Mouse (Mus musculus) intestine, embryonic 15.5 days (tissue): ENCODE measurements at regions not wholly inside any gene's neighbourhood (a gene's known extent, or its start where the extent isn't known, plus 50 kb on each side); places are given as distances from the start of the nearest gene placed in this dataset.

Experiments
- ATAC-seq: fragments of 200-750 bp; cut with Nextera tagmentation; 2 replicates; pipeline ENCODE4 v1.8.0; 2017; ENCODE audit warnings: moderate TSS enrichment, moderate library complexity
- H3K27ac ChIP-seq: fragments of 300-500 bp; sonication (generic); 2 replicates; pipeline ENCODE4 v1.5.1; 2015; ENCODE audit warnings: mild to moderate bottlenecking, inconsistent platforms
- H3K27me3 ChIP-seq: fragments of 300-500 bp; sonication (generic); replicated peaks from 2 replicates; pipeline ENCODE4 v1.6.1; 2015; ENCODE audit warnings: inconsistent platforms
- H3K36me3 ChIP-seq: fragments of 300-500 bp; sonication (generic); 2 replicates; pipeline ENCODE4 v1.6.1; 2015; ENCODE audit warnings: inconsistent platforms
- H3K4me1 ChIP-seq: fragments of 300-500 bp; sonication (generic); replicated peaks from 2 replicates; pipeline ENCODE4 v1.6.1; 2015; ENCODE audit warnings: inconsistent platforms
- H3K4me2 ChIP-seq: fragments of 300-500 bp; sonication (generic); replicated peaks from 2 replicates; pipeline ENCODE4 v1.6.1; 2015; ENCODE audit warnings: mild to moderate bottlenecking, inconsistent platforms
- H3K4me3 ChIP-seq: fragments of 300-500 bp; sonication (generic); replicated peaks from 2 replicates; pipeline ENCODE4 v1.5.1; 2015; ENCODE audit warnings: inconsistent platforms
- H3K9ac ChIP-seq: fragments of 300-500 bp; sonication (generic); 2 replicates; pipeline ENCODE4 v1.6.1; 2015; ENCODE audit warnings: inconsistent platforms
- H3K9me3 ChIP-seq: fragments of 300-500 bp; sonication (generic); 2 replicates; pipeline ENCODE4 v1.6.1; 2016; ENCODE audit warnings: inconsistent platforms
- WGBS: fragments of 180-500 bp; shearing (Covaris S2); methylation state at CpG from one replicate; pipeline ENCODE4 v1.1.7; 2015; 5-methylcytosine and 5-hydroxymethylcytosine counted together

DNA sequence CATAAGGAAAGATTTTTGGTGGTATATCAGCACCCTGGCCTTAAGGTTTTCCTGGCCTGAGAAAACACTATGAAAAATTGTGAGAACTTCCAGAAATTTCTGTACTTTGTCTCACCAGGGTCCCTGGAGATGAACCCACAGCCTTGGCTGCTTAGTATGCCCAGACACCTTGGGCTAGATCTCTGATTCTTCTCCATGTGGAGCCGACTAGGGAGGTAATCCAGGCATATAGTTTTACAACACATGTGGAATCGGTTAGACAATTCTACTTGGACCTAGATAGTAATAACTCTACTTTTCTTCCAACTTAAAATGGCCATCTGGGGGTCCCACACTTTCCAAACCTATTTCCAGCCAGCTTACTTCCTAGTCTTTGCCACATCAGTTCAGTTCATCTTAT, 460.5 kb downstream of the Adgrl2 start:
- no peak overlapping the region for H3K27ac ChIP-seq
- no peaks in the 10 kb centered on the region for H3K27me3 ChIP-seq
- no peak overlapping the region for H3K4me2 ChIP-seq
- no peaks in the 10 kb centered on the region for H3K4me1 ChIP-seq
- H3K9ac ChIP-seq: no peak overlapping the region
- H3K4me3 ChIP-seq: no peak overlapping the region
- H3K9me3 ChIP-seq: no peaks in the 10 kb centered on the region
- no peak for ATAC-seq
- no peaks in the 10 kb centered on the region for H3K36me3 ChIP-seq
- 64% methylated on average over 2 of the region's 2 CpGs for WGBS

DNA sequence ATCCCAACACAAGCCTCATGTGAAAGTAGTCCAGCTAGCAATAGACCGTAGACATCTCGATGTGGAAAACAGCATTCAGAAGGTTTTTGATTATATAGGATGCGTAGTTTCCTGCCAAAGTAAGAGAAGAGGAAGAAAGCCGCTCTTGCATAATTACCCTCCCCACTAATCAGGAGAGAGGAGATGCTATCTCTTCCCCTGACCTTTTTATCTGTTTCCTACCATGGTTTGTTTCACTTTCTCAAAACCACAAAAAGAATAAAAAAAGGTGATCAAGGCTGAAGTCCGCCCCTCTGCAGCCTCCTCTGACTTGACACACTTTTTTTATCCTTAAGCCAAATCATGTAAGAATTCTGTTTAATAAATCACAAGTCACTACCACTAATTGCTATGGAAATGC, 480.0 kb downstream of the Adgrl2 start:
- Histone ChIP-seq H3K4me3 (no peak overlapping the region), H3K9me3 (no peaks in the 10 kb centered on the region), H3K27me3 (no peaks in the 10 kb centered on the region), H3K27ac (no peak overlapping the region), H3K4me1 (no peaks in the 10 kb centered on the region), H3K36me3 (no peaks in the 10 kb centered on the region), H3K4me2 (no peak overlapping the region), H3K9ac (no peak overlapping the region)
- ATAC-seq: no peak
- 79% methylated on average over 5 of the region's 5 CpGs for WGBS

- H3K4me2 ChIP-seq: no peak overlapping the region
- no peaks in the 10 kb centered on the region for H3K4me1 ChIP-seq
- no peaks in the 10 kb centered on the region for H3K27me3 ChIP-seq
- no peak overlapping the region for H3K4me3 ChIP-seq
- H3K9me3 ChIP-seq: no peaks in the 10 kb centered on the region
- H3K9ac ChIP-seq: no peak overlapping the region
- WGBS: 91% methylated on average over 2 of the region's 2 CpGs
- H3K36me3 ChIP-seq: no peaks in the 10 kb centered on the region
- no peak overlapping the region for H3K27ac ChIP-seq
- ATAC-seq: no peak
Measured at GRCm38 (mm10) chr3:148504928-148505327, 485.4 kb downstream of the Adgrl2 start.

DNA sequence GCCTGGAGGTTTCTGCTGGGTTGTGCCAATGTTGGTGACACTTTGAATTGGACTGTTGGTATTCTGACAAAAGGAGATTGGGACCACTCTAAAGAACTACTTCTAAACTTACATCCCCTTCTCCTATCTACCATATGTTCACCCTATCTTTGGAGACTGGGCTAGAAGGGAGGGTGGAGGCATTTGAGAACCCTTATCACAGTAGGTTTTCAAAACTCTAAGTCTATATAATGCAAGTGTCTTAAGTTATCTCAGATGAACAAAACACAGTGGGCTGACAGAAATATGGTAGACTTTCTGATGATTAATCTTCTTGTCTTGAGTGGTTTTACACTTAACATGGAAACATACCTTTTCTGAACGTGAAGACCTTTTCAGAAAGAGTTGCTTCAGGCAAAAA, 486.9 kb downstream of the Adgrl2 start:
- H3K9ac ChIP-seq: no peak overlapping the region
- H3K4me3 ChIP-seq: no peak overlapping the region
- H3K27me3 ChIP-seq: no peaks in the 10 kb centered on the region
- 77% methylated on average over 1 of the region's 1 CpGs for WGBS
- H3K27ac ChIP-seq: no peak overlapping the region
- no peaks in the 10 kb centered on the region for H3K9me3 ChIP-seq
- ATAC-seq: no peak
- H3K4me1 ChIP-seq: no peaks in the 10 kb centered on the region
- H3K4me2 ChIP-seq: no peak overlapping the region
- no peaks in the 10 kb centered on the region for H3K36me3 ChIP-seq

DNA sequence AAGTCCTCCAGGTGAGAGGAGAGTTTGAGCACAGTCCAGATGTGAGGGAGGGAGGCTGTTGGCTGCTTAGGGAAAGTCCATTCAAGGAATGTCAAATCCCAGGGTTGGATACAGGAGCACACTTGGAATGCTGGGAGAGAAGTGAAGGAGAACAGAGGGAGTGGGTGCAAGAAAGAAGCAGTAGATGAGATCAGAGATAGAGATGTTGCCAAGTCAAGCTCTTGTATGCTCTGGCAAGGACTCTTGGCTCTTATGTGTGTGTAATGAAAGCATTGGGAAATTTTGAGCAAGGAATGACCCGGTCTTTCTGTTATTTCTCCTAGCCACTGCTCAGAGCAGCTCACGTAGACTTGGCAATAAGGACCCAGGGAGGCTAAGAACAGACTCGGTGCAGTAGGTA, 488.6 kb downstream of the Adgrl2 start:
- H3K27me3 ChIP-seq: no peaks in the 10 kb centered on the region
- H3K36me3 ChIP-seq: no peaks in the 10 kb centered on the region
- no peak for ATAC-seq
- no peak overlapping the region for H3K27ac ChIP-seq
- WGBS: 86% methylated on average over 3 of the region's 3 CpGs
- H3K4me3 ChIP-seq: no peak overlapping the region
- no peaks in the 10 kb centered on the region for H3K9me3 ChIP-seq
- H3K9ac ChIP-seq: no peak overlapping the region
- no peaks in the 10 kb centered on the region for H3K4me1 ChIP-seq
- no peak overlapping the region for H3K4me2 ChIP-seq

GRCm38 (mm10) chr3:148496672-148497071, 493.7 kb downstream of the Adgrl2 start:
- 67% methylated on average over 5 of the region's 5 CpGs for WGBS
- no peak for ATAC-seq
- Histone ChIP-seq H3K27me3 (no peaks in the 10 kb centered on the region), H3K4me2 (no peak overlapping the region), H3K36me3 (no peaks in the 10 kb centered on the region), H3K9ac (no peak overlapping the region), H3K9me3 (no peaks in the 10 kb centered on the region), H3K4me1 (no peaks in the 10 kb centered on the region), H3K27ac (no peak overlapping the region), H3K4me3 (no peak overlapping the region)

- H3K9ac ChIP-seq: no peak overlapping the region
- no peak overlapping the region for H3K4me3 ChIP-seq
- no peaks in the 10 kb centered on the region for H3K9me3 ChIP-seq
- no peaks in the 10 kb centered on the region for H3K27me3 ChIP-seq
- no peaks in the 10 kb centered on the region for H3K4me1 ChIP-seq
- no peak overlapping the region for H3K4me2 ChIP-seq
- H3K36me3 ChIP-seq: no peaks in the 10 kb centered on the region
- no peak for ATAC-seq
- WGBS: 78% methylated on average over 3 of the region's 3 CpGs
- no peak overlapping the region for H3K27ac ChIP-seq
Measured at GRCm38 (mm10) chr3:148491287-148491686, 499.1 kb downstream of the Adgrl2 start.

- Histone ChIP-seq H3K4me2 (no peak overlapping the region), H3K9ac (no peak overlapping the region), H3K27ac (no peak overlapping the region), H3K27me3 (no peaks in the 10 kb centered on the region), H3K9me3 (no peaks in the 10 kb centered on the region), H3K36me3 (no peaks in the 10 kb centered on the region), H3K4me3 (no peak overlapping the region), H3K4me1 (no peaks in the 10 kb centered on the region)
- 83% methylated on average over 4 of the region's 4 CpGs for WGBS
- no peak for ATAC-seq
Measured at GRCm38 (mm10) chr3:148489201-148489600, 501.2 kb downstream of the Adgrl2 start.

DNA sequence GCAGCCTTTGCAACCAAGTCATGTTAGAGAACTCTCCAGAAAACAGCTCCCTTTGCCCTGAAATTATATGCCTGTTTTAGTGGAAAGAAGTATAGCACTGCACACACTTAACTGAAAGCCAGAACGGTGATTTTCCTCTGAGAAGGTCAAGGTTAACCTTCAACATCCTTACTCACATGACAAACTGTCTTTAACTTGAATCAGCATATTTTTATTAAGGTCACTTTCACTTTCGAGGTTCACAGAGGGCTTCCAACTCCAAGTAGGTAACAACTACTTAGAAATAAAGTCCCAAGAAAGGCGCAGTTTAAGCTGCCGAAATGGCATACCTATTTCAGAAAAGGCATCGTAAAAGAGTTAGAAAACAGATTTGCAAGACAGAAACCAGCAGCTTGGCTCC, 502.4 kb downstream of the Adgrl2 start:
- H3K27ac ChIP-seq: no peak overlapping the region
- H3K36me3 ChIP-seq: no peaks in the 10 kb centered on the region
- H3K9ac ChIP-seq: no peak overlapping the region
- H3K4me1 ChIP-seq: no peaks in the 10 kb centered on the region
- no peak for ATAC-seq
- H3K9me3 ChIP-seq: no peaks in the 10 kb centered on the region
- WGBS: 74% methylated on average over 5 of the region's 5 CpGs
- H3K4me2 ChIP-seq: no peak overlapping the region
- H3K27me3 ChIP-seq: no peaks in the 10 kb centered on the region
- no peak overlapping the region for H3K4me3 ChIP-seq

DNA sequence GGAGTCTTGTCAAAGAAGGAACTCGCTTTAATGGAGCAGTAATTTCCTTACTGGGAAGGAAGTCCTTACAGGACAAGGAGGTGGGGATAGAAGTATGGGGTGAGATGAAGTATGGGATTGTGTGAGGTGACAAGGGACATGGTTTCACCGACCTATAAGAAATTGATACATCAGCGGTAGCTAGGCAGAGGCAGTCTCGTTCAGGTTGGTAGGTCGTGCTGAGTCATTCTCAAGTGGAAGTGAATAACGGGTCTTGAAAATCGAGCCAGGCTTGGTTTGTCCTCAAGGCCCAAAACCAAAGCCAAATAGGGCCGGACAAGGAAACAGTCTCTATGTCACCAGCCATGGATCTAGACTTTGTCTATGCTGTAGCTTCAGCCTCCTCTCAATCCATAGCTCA, 514.5 kb downstream of the Adgrl2 start:
- H3K9me3 ChIP-seq: no peaks in the 10 kb centered on the region
- H3K4me1 ChIP-seq: no peaks in the 10 kb centered on the region
- H3K27me3 ChIP-seq: no peaks in the 10 kb centered on the region
- no peak overlapping the region for H3K4me2 ChIP-seq
- no peak overlapping the region for H3K27ac ChIP-seq
- H3K9ac ChIP-seq: no peak overlapping the region
- ATAC-seq: no peak
- H3K36me3 ChIP-seq: no peaks in the 10 kb centered on the region
- WGBS: 94% methylated on average over 8 of the region's 8 CpGs
- H3K4me3 ChIP-seq: no peak overlapping the region

DNA sequence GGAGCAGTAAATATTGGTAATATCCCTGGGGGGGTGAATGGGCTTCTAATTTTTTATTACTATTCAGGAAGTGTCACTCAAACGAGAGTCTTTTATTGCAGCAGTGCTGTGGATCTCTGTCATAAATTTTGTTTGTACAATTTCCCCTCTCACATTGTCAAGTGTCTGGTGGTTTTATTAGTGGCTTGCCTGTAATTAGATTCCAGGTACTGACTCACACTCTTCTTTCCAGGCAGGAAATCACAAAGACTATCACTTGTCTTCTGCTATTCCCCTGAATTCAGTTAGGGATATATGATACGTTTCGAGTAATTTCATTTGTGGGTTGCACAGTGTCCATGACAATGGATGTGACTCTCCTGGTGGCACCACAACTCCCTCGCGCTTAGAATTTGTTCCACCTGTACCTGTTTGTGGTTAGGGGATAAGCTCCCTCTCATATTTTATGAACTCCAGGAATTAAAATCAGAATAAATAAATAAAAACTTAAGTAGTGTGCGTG, 517.4 kb downstream of the Adgrl2 start:
- H3K4me3 ChIP-seq: no peak overlapping the region
- no peak overlapping the region for H3K4me2 ChIP-seq
- H3K27me3 ChIP-seq: no peaks in the 10 kb centered on the region
- 75% methylated on average over 6 of the region's 6 CpGs for WGBS
- H3K9me3 ChIP-seq: no peaks in the 10 kb centered on the region
- H3K4me1 ChIP-seq: no peaks in the 10 kb centered on the region
- no peaks in the 10 kb centered on the region for H3K36me3 ChIP-seq
- no peak for ATAC-seq
- no peak overlapping the region for H3K27ac ChIP-seq
- H3K9ac ChIP-seq: no peak overlapping the region

- 76% methylated on average over 3 of the region's 3 CpGs for WGBS
- H3K4me3 ChIP-seq: no peak overlapping the region
Measured at GRCm38 (mm10) chr3:148465456-148465855, 524.9 kb downstream of the Adgrl2 start.

DNA sequence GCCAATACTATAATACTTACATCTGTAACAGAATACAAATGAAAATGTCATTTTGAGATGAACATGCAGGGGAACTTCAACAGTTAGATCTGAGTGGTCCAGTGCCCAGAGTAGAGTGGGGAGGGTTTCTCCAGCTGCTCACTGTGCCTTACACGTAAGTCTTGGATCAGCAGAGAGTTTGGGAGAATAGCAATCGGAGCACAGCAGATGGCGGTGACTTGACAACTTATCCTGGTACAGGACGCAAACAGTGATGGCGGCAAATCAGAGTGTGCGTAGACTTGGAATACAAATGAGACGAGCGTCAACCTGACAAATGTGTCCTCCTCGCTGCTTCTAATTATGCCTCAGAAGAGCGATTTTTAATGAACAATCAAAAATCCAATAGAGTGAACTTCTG, 527.6 kb downstream of the Adgrl2 start:
- no peak overlapping the region for H3K27ac ChIP-seq
- no peak overlapping the region for H3K4me2 ChIP-seq
- no peak for ATAC-seq
- no peaks in the 10 kb centered on the region for H3K27me3 ChIP-seq
- H3K4me3 ChIP-seq: no peak overlapping the region
- no peaks in the 10 kb centered on the region for H3K9me3 ChIP-seq
- H3K36me3 ChIP-seq: no peaks in the 10 kb centered on the region
- H3K9ac ChIP-seq: no peak overlapping the region
- 91% methylated on average over 10 of the region's 10 CpGs for WGBS
- H3K4me1 ChIP-seq: no peaks in the 10 kb centered on the region

More at GRCm38 (mm10) chr3:148465456-148465855, 524.9 kb downstream of the Adgrl2 start:
- no peak overlapping the region for H3K9ac ChIP-seq
- ATAC-seq: no peak
- no peaks in the 10 kb centered on the region for H3K36me3 ChIP-seq
- no peak overlapping the region for H3K27ac ChIP-seq
- no peaks in the 10 kb centered on the region for H3K9me3 ChIP-seq
- H3K4me1 ChIP-seq: no peaks in the 10 kb centered on the region
- no peak overlapping the region for H3K4me2 ChIP-seq
- no peaks in the 10 kb centered on the region for H3K27me3 ChIP-seq

DNA sequence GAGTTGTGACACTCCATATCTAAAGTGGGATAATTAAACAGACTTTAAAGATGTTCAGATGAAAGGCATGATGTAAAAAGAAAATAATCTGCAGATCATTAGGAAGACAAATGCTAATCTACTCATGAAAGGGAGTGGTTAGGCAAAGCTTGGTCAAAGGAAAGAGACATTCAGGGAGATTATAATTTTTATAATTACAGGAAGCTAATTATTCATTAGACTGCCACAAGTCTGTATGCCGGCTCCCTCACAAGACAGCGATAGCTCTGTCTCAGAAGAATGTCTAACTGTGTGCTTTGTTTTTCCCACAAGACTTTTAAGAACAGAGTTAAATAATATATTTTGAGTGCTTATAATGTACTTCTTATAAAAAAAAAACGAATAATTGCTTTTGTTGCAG, 541.5 kb downstream of the Adgrl2 start:
- no peak overlapping the region for H3K27ac ChIP-seq
- no peaks in the 10 kb centered on the region for H3K4me1 ChIP-seq
- H3K4me2 ChIP-seq: no peak overlapping the region
- no peaks in the 10 kb centered on the region for H3K36me3 ChIP-seq
- WGBS: 67% methylated on average over 3 of the region's 3 CpGs
- H3K4me3 ChIP-seq: no peak overlapping the region
- H3K9ac ChIP-seq: no peak overlapping the region
- ATAC-seq: no peak
- no peaks in the 10 kb centered on the region for H3K9me3 ChIP-seq
- H3K27me3 ChIP-seq: no peaks in the 10 kb centered on the region
